Mouse (Mus musculus): ENCODE measurements around the gene Cib2.

The Cib2 gene

DNA sequence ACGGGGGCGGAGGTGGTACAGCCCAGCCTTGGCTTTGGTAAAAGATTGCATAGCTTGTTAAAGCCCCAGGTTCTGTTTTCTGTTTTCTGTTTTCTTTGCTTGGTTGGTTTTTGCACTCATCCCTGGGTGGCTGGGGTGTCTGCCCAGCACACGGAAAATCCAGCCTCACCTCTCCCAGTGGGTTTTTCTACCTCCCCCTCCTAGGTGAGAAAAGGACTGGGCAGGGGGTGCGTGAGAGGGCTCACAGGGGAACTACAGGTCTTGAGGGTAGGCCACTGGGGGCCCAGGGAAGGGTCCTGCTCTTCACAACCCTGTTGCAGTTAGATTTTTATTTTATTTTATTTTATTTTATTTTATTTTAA lies 15.1 kb downstream of the Cib2 start:
- DNase-seq (ENCODE audit: low spot score in 2 of 2), result no peak

DNA sequence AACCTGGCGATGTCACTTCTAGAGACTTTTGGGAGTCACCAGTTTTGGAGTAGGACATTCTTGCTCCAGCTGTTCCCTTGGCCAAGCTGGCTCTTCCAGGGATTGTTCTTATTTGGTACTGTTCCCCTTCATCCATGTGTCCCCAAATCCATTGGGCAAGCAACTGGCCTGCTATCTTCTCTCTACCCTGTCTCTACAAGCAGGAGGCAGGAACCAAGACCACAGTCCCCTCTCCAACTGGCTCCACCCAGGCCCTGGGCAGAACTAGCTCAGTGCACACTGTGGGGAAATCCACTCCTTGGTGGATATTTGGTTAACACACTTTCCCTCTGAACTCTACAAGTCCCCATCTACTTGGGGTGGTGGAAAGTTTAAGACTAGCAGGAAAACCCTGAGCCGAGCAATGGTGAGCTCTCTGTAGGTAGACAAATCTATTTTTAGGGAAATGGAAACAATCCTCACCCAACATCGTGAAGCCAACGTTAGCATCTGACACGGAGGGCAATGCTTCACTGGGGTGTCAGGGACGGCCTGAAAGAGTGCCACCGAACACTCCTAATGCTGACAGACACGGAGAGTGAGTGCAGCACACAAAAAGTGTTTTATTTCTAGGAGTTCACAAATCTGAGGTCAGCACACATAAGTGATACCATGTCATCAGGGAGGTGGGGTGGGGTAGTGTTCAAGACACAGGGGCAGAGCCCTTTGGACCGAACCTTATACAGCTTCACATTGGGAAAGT lies 15.6 kb downstream of the Cib2 start:
- DNase-seq (ENCODE audit: low spot score in 2 of 2), result peak in 1 of 2 experiments; percentile 12

DNA sequence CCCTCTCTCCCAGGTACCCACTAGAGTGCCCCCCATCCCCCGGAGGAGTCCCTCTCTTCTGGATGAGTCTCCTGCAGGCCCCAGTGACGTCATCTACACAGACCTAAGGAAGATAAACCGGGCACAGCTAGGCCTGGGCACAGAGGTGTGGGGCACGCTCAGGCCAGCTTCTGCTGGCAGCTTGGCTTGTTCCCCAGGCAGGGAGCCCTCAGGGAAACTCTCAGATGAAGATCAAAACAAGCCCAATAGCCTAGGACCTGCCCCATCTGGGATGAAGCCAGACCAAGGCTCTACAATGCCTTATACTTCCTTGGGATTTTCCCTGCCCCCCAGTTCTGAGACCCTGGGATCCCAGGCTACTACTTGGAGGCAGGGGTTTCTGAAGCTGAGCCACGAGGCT lies 19.2 kb downstream of the Cib2 start:
- DNase-seq (ENCODE audit: low spot score in 2 of 2), result no peak

- DNase-seq (ENCODE audit: low spot score in 2 of 2), result no peak
Measured at GRCm38 (mm10) chr9:54538684-54539083, 21.3 kb downstream of the Cib2 start, which contains the start of gene Sh2d7. Gene Sh2d7 (plus strand): TSS chr9:54538984.

- no peak for DNase-seq (ENCODE audit: low spot score in 2 of 2)
Measured at GRCm38 (mm10) chr9:54538244-54538643, 21.8 kb downstream of the Cib2 start.

DNA sequence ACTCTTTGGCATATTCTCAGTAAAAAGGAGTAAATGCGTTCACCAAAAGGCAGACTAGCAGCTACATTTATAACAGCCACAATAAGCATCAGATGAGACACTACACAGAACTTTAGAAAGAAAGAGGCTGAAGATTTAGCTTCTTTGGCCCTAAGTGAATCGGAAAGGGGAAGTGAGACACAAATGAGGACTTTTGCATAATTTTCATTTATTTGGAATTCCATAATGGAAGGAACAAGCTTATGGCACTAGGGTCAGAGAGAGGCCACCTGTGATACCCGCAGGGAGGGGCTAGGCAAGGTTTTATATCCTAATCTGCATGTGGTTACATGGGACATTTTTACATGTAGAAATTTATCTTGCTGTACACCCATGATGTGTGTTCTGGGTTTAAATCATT lies 22.5 kb downstream of the Cib2 start:
- no peak for DNase-seq (ENCODE audit: low spot score in 2 of 2)

DNA sequence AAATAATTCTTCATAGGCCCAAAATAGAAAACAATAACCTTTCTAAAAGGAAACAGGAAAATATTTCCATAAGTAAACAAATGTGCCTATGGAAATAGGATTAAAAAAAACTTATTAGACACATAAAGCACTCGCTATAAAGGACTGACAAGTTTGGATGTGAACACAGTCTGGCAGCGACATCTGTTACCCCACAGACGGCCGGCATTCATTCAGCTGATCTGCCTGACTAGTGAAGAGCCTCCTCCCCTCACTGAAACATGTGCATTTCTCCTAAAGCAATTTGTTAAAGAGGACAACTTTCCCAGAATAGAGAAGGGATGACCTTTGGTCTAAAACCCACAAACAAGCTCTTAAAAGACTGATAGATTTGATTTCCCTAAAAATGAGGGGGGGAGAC lies 23.0 kb downstream of the Cib2 start:
- DNase-seq (ENCODE audit: low spot score in 2 of 2), result no peak

GRCm38 (mm10) chr9:54536236-54536635 lies 23.8 kb downstream of the Cib2 start:
- DNase-seq (ENCODE audit: low spot score in 2 of 2), result peak in 1 of 2 experiments; percentile 67

DNA sequence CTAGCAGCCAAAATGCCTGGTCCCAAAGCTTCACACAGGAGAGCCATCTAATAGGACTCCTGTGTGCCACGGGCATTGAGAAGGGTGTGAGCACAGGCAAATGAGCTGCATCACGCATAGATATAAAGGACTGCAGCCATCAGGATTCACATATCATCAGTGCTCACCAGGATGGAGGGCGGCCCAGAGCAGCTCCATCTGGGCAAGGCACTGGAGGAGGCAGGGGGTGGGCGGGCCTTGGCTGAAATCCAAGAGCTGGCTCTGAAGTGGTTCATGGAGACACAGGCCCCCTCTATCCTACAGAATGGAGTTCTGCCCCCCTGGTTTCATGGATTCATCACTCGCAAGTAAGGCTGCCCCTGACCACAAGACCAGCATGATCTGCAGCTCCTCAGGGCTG lies 26.0 kb downstream of the Cib2 start:
- DNase-seq (ENCODE audit: low spot score in 2 of 2), result peak; percentile 60 to 90

DNA sequence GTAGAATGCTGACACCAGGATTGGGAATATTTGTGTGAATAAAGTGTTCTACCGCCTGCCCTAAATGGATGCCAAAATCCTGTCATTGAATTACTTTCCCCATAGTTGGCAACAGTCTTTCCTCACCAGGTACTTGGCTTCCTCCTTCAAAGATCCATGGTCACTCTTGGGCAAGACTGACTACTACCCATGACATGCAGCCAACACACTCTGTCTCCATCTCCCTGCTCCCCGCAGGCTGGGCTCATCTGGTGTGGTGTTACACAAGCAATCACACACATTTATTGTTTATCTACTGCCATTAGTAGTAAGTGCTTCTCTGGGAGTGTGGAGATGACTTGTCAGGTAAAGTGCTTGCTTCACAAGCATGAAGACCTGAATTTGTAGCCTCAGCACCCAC lies 27.1 kb downstream of the Cib2 start:
- DNase-seq (ENCODE audit: low spot score in 2 of 2), result peak in 1 of 2 experiments; percentile 23

DNA sequence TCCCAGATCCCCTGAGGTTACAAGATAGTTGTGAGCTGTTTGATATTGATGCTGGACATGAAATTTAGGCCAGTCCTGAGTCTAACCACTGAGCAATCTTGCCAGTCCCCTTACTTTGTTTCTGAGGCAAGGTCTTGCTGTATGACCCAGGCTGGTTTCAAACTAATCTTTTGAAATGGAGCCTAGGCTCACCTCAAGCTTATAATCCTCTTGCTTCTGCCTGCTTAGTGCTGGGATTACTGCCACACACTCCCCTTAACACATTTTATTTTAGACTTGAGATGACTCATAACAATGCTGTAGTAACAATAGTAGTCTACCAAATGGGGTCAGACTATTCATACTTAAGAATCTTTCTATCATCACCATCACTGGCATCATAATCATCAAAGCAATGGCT lies 28.6 kb downstream of the Cib2 start:
- DNase-seq (ENCODE audit: low spot score in 2 of 2), result no peak

GRCm38 (mm10) chr9:54530836-54531235 lies 29.2 kb downstream of the Cib2 start:
- DNase-seq (ENCODE audit: low spot score in 2 of 2), result no peak

GRCm38 (mm10) chr9:54529950-54530349 lies 30.1 kb downstream of the Cib2 start:
- DNase-seq (ENCODE audit: low spot score in 2 of 2), result no peak

- no peak for DNase-seq (ENCODE audit: low spot score in 2 of 2)
Measured at GRCm38 (mm10) chr9:54527694-54528093, 32.3 kb downstream of the Cib2 start.

- no peak for DNase-seq (ENCODE audit: low spot score in 2 of 2)
Measured at GRCm38 (mm10) chr9:54520286-54520685, 39.7 kb downstream of the Cib2 start.

DNA sequence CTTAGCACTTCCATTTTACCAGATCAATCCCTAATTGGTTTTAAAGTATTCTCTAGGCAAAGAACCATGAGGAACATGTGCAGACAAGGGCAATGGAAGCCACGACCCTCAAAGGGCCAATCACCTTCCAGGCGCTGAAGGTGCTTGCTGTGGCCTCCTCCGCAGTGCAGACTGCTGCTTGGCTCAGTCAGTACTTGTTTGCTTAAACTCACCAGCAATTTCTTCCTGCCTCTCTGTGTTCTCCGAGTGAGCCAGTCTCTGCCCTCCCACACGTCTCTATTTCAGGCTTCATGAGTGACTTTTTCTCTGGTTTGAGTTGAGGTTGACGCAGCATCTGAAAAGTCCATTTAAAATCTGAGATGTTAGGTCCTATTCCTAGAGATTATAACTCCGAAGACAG lies 41.1 kb downstream of the Cib2 start:
- DNase-seq (ENCODE audit: low spot score in 2 of 2), result no peak

GRCm38 (mm10) chr9:54515991-54516390 lies 44.0 kb downstream of the Cib2 start:
- DNase-seq (ENCODE audit: low spot score in 2 of 2), result no peak

GRCm38 (mm10) chr9:54502873-54503272 lies 57.1 kb downstream of the Cib2 start:
- no peak for DNase-seq (ENCODE audit: low spot score in 2 of 2)

DNA sequence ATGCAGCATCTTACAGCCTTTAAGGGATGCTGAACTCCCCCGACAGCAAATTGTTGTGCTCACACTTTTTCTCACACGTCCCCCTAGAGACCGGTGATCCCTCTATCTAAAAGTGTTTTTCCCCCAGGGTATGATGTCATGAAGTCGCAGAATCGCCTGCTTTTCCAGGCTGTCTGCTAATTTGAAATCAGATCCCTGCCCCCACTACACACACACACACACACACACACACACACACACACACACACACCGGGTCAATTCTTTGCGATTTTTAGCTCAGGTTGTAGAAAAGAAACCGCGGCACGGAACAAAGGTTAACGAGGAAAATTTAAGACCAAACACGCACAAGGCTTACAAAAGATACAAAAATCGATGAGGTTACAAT lies 57.9 kb downstream of the Cib2 start:
- DNase-seq (ENCODE audit: low spot score in 2 of 2), result no peak

DNA sequence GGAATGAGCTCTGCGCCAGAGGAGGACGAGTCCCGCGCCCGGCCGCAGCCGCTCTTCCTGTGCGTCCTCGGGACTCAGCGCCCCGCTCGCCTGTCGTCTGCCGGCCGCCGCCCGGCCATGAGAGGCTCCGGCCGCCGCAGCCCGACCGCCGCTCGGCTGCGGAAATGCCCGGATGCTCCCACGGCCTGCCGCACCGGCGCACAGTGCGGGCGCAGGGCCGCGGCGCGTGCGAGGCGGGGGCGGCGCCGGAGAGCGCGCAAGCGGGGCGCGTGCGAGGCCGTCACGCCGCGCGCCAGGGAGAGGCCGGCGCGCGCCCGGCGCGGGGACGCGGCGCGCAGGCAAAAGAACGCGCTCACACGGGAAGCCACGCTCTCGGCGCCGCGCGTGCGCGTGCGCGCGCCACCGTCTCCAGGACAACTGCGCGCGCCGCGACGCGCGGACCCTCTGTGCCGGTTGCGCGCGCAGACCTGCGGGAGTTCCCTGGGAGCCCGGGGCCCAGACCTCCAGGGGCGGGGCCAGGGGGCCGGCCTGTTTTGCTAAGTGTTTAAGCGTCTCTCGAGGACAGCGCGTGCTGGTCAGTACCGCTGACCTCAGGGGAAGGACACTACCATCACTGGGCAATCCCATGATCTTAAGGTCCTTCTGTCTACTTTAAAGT lies 58.4 kb downstream of the Cib2 start, which contains the start of gene Dmxl2:
Gene Dmxl2 (minus strand): TSS at position 174 of the 658 bp plus-strand sequence.
- DNase-seq (ENCODE audit: low spot score in 2 of 2), result peak; percentile 73 to 93

DNA sequence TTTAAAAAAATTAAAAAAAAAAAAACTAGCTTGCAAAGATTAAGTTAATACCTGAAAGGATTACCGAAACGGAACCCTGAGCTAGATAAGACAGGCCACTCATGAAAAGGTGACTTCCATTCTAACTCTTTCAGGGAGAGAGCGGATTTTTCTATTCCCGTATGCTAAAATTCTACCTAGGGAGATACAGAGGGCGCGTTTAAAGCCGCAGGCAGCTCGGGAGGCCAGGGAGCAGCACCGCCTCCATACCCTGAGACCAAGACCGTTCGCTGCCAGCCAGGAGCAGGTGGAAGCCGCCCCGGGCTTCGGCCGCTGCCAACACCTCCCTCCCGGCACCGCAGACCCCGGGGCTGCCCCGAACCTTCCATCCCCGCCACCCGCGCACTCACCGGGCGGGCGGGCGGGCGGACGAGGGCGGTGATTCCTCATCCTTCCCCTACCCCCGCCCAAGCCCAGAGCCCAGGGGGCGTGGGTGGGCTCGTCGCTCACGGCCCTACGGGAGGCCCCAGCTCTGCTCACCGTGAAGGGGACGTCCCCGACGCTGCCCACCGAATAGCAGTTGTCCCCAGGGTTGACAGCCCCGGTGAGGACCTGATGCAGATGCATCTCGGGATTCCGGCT lies 59.1 kb downstream of the Cib2 start:
- peak in 1 of 2 experiments; percentile 35 for DNase-seq (ENCODE audit: low spot score in 2 of 2)

DNA sequence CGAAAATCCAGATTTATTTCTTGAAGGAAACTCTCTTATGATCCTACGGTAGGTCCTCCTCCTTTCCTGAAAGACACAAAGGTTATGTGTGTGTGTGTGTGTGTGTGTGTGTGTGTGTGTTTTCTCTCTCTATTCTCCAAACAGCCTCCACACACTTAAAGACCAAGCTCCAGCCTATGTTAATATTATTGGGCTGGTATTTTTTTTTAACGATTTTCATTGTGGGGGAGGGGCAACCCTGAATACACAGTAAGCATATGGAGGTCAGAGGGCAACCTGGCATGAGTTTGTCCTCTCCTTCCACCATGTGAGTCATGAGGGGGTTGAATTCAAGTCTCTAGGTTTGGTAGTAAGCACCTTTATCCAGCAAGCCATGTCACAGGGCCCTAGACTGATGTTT lies 60.2 kb downstream of the Cib2 start:
- DNase-seq (ENCODE audit: low spot score in 2 of 2), result no peak

DNA sequence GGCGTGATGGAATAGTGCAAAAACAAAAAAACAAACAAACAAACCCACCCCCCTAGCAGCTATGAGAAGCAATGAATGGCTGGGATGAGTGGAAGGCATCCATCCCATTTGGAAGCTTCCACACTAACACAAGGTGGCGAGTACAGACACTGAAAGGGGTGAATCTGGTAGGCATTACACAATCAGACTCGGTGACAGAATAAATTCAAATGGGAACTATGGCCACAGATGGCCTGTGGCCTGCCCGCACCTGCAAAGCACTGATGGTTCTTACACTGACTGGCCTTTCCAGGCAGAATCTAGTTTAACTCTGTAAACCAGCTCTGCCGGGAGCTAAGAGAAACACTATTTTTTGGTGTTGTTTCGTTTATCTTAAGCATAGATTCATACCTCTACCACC lies 60.7 kb downstream of the Cib2 start:
- DNase-seq (ENCODE audit: low spot score in 2 of 2), result no peak
